Mouse (Mus musculus): ENCODE measurements around the gene Spata31d1d. TPM values are rescaled to one million over a fixed set of nuclear protein-coding genes. Genes with fewer than 3 reads are reported as not detected.

The Spata31d1d gene
- polyA plus RNA-seq, 1 experiment from 2014 or later = not detected

- 80% methylated on average over 11 of the region's 11 CpGs for WGBS
- Histone ChIP-seq H3K9ac (ENCODE audit: low read depth, low read length) (no peak overlapping the region), H3K36me3 (ENCODE audit: control insufficient read depth, insufficient read depth, low read length) (peaks cover 4% of the 10 kb centered on the region; the same call in 1 of the 2 replicates), H3K27ac (ENCODE audit: low read depth, low read length) (0 out of 2 replicates have a peak overlapping the region, but pooled peaks have one; percentile 31), H3K4me3 (ENCODE audit: low read length) (no peak overlapping the region), H3K27me3 (replicated peaks; ENCODE audit: control insufficient read depth, insufficient read depth, low read length) (no peaks in the 10 kb centered on the region), H3K4me2 (ENCODE audit: low read length) (0 out of 2 replicates have a peak overlapping the region, but pooled peaks have one; percentile 0), H3K9me3 (ENCODE audit: control insufficient read depth, low read length) (no peaks in the 10 kb centered on the region), H3K4me1 (ENCODE audit: control insufficient read depth, insufficient read depth, low read depth, low read length) (peaks cover 33% of the 10 kb centered on the region)
- ATAC-seq = no peak
These were observed 35.4 kb upstream of the Spata31d1d start for GRCm38 (mm10) chr13:59766786-59767515.

GRCm38 (mm10) chr13:59762791-59763190 lies 31.2 kb upstream of the Spata31d1d start:
- H3K4me3 ChIP-seq (ENCODE audit: low read length) = no peak overlapping the region
- H3K9ac ChIP-seq (ENCODE audit: low read depth, low read length) = no peak overlapping the region
- ATAC-seq = no peak
- H3K4me1 ChIP-seq (ENCODE audit: control insufficient read depth, insufficient read depth, low read depth, low read length) = peaks cover 14% of the 10 kb centered on the region
- H3K27ac ChIP-seq (ENCODE audit: low read depth, low read length) = no peak overlapping the region
- peaks cover 10% of the 10 kb centered on the region for H3K36me3 ChIP-seq (ENCODE audit: control insufficient read depth, insufficient read depth, low read length)
- 93% methylated on average over 7 of the region's 7 CpGs for WGBS
- H3K27me3 ChIP-seq (replicated peaks; ENCODE audit: control insufficient read depth, insufficient read depth, low read length) = no peaks in the 10 kb centered on the region
- no peak overlapping the region for H3K4me2 ChIP-seq (ENCODE audit: low read length)
- no peaks in the 10 kb centered on the region for H3K9me3 ChIP-seq (ENCODE audit: control insufficient read depth, low read length)

- WGBS = 92% methylated on average over 7 of the region's 7 CpGs
- H3K9ac ChIP-seq (ENCODE audit: low read depth, low read length) = no peak overlapping the region
- H3K9me3 ChIP-seq (ENCODE audit: control insufficient read depth, low read length) = no peaks in the 10 kb centered on the region
- H3K4me3 ChIP-seq (ENCODE audit: low read length) = no peak overlapping the region
- H3K4me1 ChIP-seq (ENCODE audit: control insufficient read depth, insufficient read depth, low read depth, low read length) = no peaks in the 10 kb centered on the region
- no peak for ATAC-seq
- no peak overlapping the region for H3K27ac ChIP-seq (ENCODE audit: low read depth, low read length)
- H3K27me3 ChIP-seq (replicated peaks; ENCODE audit: control insufficient read depth, insufficient read depth, low read length) = no peaks in the 10 kb centered on the region
- peaks cover 15% of the 10 kb centered on the region for H3K36me3 ChIP-seq (ENCODE audit: control insufficient read depth, insufficient read depth, low read length)
- no peak overlapping the region for H3K4me2 ChIP-seq (ENCODE audit: low read length)
These were observed 25.4 kb upstream of the Spata31d1d start for GRCm38 (mm10) chr13:59756906-59757305.

- ATAC-seq = no peak
- H3K27me3 ChIP-seq (replicated peaks; ENCODE audit: control insufficient read depth, insufficient read depth, low read length) = no peaks in the 10 kb centered on the region
- H3K9me3 ChIP-seq (ENCODE audit: control insufficient read depth, low read length) = no peaks in the 10 kb centered on the region
- H3K36me3 ChIP-seq (ENCODE audit: control insufficient read depth, insufficient read depth, low read length) = peaks cover 6% of the 10 kb centered on the region
- H3K27ac ChIP-seq (ENCODE audit: low read depth, low read length) = no peak overlapping the region
- no peak overlapping the region for H3K4me2 ChIP-seq (ENCODE audit: low read length)
- no peak overlapping the region for H3K4me3 ChIP-seq (ENCODE audit: low read length)
- 91% methylated on average over 12 of the region's 12 CpGs for WGBS
- H3K4me1 ChIP-seq (ENCODE audit: control insufficient read depth, insufficient read depth, low read depth, low read length) = no peaks in the 10 kb centered on the region
- no peak overlapping the region for H3K9ac ChIP-seq (ENCODE audit: low read depth, low read length)
These were observed 18.8 kb upstream of the Spata31d1d start for GRCm38 (mm10) chr13:59750310-59750709.

- no peak within 1 kb of the TSS for H3K27ac ChIP-seq (ENCODE audit: low read depth, low read length)
- WGBS = 74% methylated on average over 9 of the region's 9 CpGs
- no peak within 1 kb of the TSS for H3K4me3 ChIP-seq (ENCODE audit: low read length)
- H3K4me1 ChIP-seq (ENCODE audit: control insufficient read depth, insufficient read depth, low read depth, low read length) = no peaks in the 10 kb centered on the region
- H3K9ac ChIP-seq (ENCODE audit: low read depth, low read length) = no peak within 1 kb of the TSS
- H3K9me3 ChIP-seq (ENCODE audit: control insufficient read depth, low read length) = no peaks in the 10 kb centered on the region
- H3K27me3 ChIP-seq (replicated peaks; ENCODE audit: control insufficient read depth, insufficient read depth, low read length) = no peaks in the 10 kb centered on the region
- no peak for ATAC-seq
- H3K4me2 ChIP-seq (ENCODE audit: low read length) = no peak within 1 kb of the TSS
- no peaks in the 10 kb centered on the region for H3K36me3 ChIP-seq (ENCODE audit: control insufficient read depth, insufficient read depth, low read length)
These were observed 15.2 kb upstream of the Spata31d1d start, which contains the start of gene 1700014D04Rik for GRCm38 (mm10) chr13:59746711-59747110. Gene 1700014D04Rik (minus strand): TSS chr13:59746752.

- H3K4me1 ChIP-seq (ENCODE audit: control insufficient read depth, insufficient read depth, low read depth, low read length) = no peaks in the 10 kb centered on the region
- no peak overlapping the region for H3K27ac ChIP-seq (ENCODE audit: low read depth, low read length)
- no peaks in the 10 kb centered on the region for H3K36me3 ChIP-seq (ENCODE audit: control insufficient read depth, insufficient read depth, low read length)
- H3K4me3 ChIP-seq (ENCODE audit: low read length) = no peak overlapping the region
- WGBS = 79% methylated on average over 6 of the region's 6 CpGs
- no peak for ATAC-seq
- H3K9ac ChIP-seq (ENCODE audit: low read depth, low read length) = no peak overlapping the region
- H3K27me3 ChIP-seq (replicated peaks; ENCODE audit: control insufficient read depth, insufficient read depth, low read length) = no peaks in the 10 kb centered on the region
- no peaks in the 10 kb centered on the region for H3K9me3 ChIP-seq (ENCODE audit: control insufficient read depth, low read length)
- no peak overlapping the region for H3K4me2 ChIP-seq (ENCODE audit: low read length)
These were observed 14.6 kb upstream of the Spata31d1d start for GRCm38 (mm10) chr13:59746164-59746563.

GRCm38 (mm10) chr13:59745462-59745861 lies 13.9 kb upstream of the Spata31d1d start:
- no peaks in the 10 kb centered on the region for H3K9me3 ChIP-seq (ENCODE audit: control insufficient read depth, low read length)
- no peaks in the 10 kb centered on the region for H3K27me3 ChIP-seq (replicated peaks; ENCODE audit: control insufficient read depth, insufficient read depth, low read length)
- WGBS = 89% methylated on average over 6 of the region's 6 CpGs
- no peak overlapping the region for H3K4me2 ChIP-seq (ENCODE audit: low read length)
- no peaks in the 10 kb centered on the region for H3K36me3 ChIP-seq (ENCODE audit: control insufficient read depth, insufficient read depth, low read length)
- H3K4me3 ChIP-seq (ENCODE audit: low read length) = no peak overlapping the region
- no peaks in the 10 kb centered on the region for H3K4me1 ChIP-seq (ENCODE audit: control insufficient read depth, insufficient read depth, low read depth, low read length)
- H3K27ac ChIP-seq (ENCODE audit: low read depth, low read length) = no peak overlapping the region
- no peak for ATAC-seq
- H3K9ac ChIP-seq (ENCODE audit: low read depth, low read length) = no peak overlapping the region

GRCm38 (mm10) chr13:59741697-59742096 lies 10.1 kb upstream of the Spata31d1d start:
- H3K4me1 ChIP-seq (ENCODE audit: control insufficient read depth, insufficient read depth, low read depth, low read length) = no peaks in the 10 kb centered on the region
- ATAC-seq = no peak
- H3K4me2 ChIP-seq (ENCODE audit: low read length) = no peak overlapping the region
- no peak overlapping the region for H3K27ac ChIP-seq (ENCODE audit: low read depth, low read length)
- no peak overlapping the region for H3K4me3 ChIP-seq (ENCODE audit: low read length)
- H3K27me3 ChIP-seq (replicated peaks; ENCODE audit: control insufficient read depth, insufficient read depth, low read length) = no peaks in the 10 kb centered on the region
- WGBS = 78% methylated on average over 10 of the region's 10 CpGs
- H3K9me3 ChIP-seq (ENCODE audit: control insufficient read depth, low read length) = no peaks in the 10 kb centered on the region
- H3K9ac ChIP-seq (ENCODE audit: low read depth, low read length) = no peak overlapping the region
- H3K36me3 ChIP-seq (ENCODE audit: control insufficient read depth, insufficient read depth, low read length) = no peaks in the 10 kb centered on the region

GRCm38 (mm10) chr13:59741096-59741495 lies 9.5 kb upstream of the Spata31d1d start:
- no peaks in the 10 kb centered on the region for H3K4me1 ChIP-seq (ENCODE audit: control insufficient read depth, insufficient read depth, low read depth, low read length)
- 80% methylated on average over 11 of the region's 11 CpGs for WGBS

More at GRCm38 (mm10) chr13:59741096-59741495, 9.5 kb upstream of the Spata31d1d start:
- no peaks in the 10 kb centered on the region for H3K27me3 ChIP-seq (replicated peaks; ENCODE audit: control insufficient read depth, insufficient read depth, low read length)
- no peak overlapping the region for H3K4me3 ChIP-seq (ENCODE audit: low read length)
- ATAC-seq = no peak
- H3K9me3 ChIP-seq (ENCODE audit: control insufficient read depth, low read length) = no peaks in the 10 kb centered on the region
- no peak overlapping the region for H3K27ac ChIP-seq (ENCODE audit: low read depth, low read length)
- H3K9ac ChIP-seq (ENCODE audit: low read depth, low read length) = no peak overlapping the region
- H3K4me2 ChIP-seq (ENCODE audit: low read length) = no peak overlapping the region
- no peaks in the 10 kb centered on the region for H3K36me3 ChIP-seq (ENCODE audit: control insufficient read depth, insufficient read depth, low read length)

All from hindbrain, embryonic 16.5 days (tissue).